Mouse (Mus musculus) ES-Bruce4 (cell line): ENCODE measurements around the gene Cuta. TPM values are rescaled to one million over a fixed set of nuclear protein-coding genes. Genes with fewer than 3 reads are reported as not detected.

ENCODE experiments used
- H3K27ac ChIP-seq: 2 replicates; pipeline ENCODE4 v1.5.1; 2012; ENCODE audit warnings: low read length, inconsistent platforms; ENCODE audit not compliant: insufficient read depth
- H3K27me3 ChIP-seq: 2 replicates; pipeline ENCODE4 v1.6.1; 2012; ENCODE audit warnings: mild to moderate bottlenecking, low read length, inconsistent platforms; ENCODE audit not compliant: control insufficient read depth, poor library complexity, insufficient read depth, severe bottlenecking
- H3K36me3 ChIP-seq: 2 replicates; pipeline ENCODE4 v1.6.1; 2012; ENCODE audit warnings: inconsistent platforms, mild to moderate bottlenecking, low read length, moderate library complexity; ENCODE audit not compliant: control insufficient read depth, poor library complexity, insufficient read depth, severe bottlenecking
- H3K4me1 ChIP-seq: one replicate; pipeline ENCODE4 v1.8.1; 2011; ENCODE audit warnings: low read length; ENCODE audit not compliant: control insufficient read depth, insufficient read depth
- H3K4me3 ChIP-seq: 2 replicates; pipeline ENCODE4 v1.5.1; 2011; ENCODE audit warnings: low read depth, mild to moderate bottlenecking, low read length
- H3K9ac ChIP-seq: 2 replicates; pipeline ENCODE4 v1.6.1; 2012; ENCODE audit warnings: low read depth, mild to moderate bottlenecking, inconsistent platforms; ENCODE audit not compliant: poor library complexity, severe bottlenecking
- H3K9me3 ChIP-seq: replicated peaks from 2 replicates; pipeline ENCODE4 v1.6.1; 2012; ENCODE audit warnings: mild to moderate bottlenecking, low read length, inconsistent platforms; ENCODE audit not compliant: control insufficient read depth, poor library complexity, insufficient read depth, severe bottlenecking
- CTCF ChIP-seq: IDR thresholded peaks from one replicate; pipeline ENCODE4 v1.8.1; 2011; ENCODE audit warnings: low read depth, low read length
- EP300 ChIP-seq: IDR thresholded peaks from 2 replicates; pipeline ENCODE4 v1.6.1; 2011; ENCODE audit warnings: low read depth, low read length; ENCODE audit not compliant: insufficient read depth
- POLR2A ChIP-seq: IDR thresholded peaks from one replicate; pipeline ENCODE4 v1.8.1; 2011; ENCODE audit warnings: low read length; ENCODE audit not compliant: insufficient read depth
- polyA plus RNA-seq: library from polyadenylated mRNA; stranded (reverse); fragments of >200 nt; gene quantifications from 2 replicates; pipeline ENCODE4 v1.2.4, GENCODE M21; 2011; ENCODE audit warnings: low read depth; ENCODE audit not compliant: missing spikeins, insufficient read depth, insufficient read length

The Cuta gene
- polyA plus RNA-seq, 1 experiment = 58.9 TPM

DNA sequence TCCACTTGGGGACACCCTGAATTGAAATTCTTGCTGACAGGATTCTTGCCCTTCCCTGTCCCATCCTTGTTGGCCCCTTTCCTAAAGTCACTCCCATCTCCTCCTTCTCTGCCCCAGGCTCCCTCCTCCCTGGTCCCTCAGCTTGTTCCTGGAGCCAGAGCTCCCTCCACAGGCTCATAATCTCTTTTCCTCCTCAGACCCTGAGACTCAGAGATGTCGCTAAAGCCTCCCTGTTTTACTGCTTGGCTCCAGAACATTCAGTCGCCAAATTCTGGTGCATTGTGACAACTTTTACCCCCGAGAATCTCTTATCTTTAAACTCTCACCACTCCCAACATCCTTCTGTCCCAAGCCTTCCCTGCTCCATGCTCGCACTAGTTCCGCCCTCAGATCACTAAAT is 35.0 kb downstream of the Cuta start:
- no peaks in the 10 kb centered on the region; the same call in 1 of the 2 replicates for H3K36me3 ChIP-seq
- no peaks in the 10 kb centered on the region for H3K4me1 ChIP-seq
- no peaks in the 10 kb centered on the region for H3K27me3 ChIP-seq
- H3K9ac ChIP-seq = no peak overlapping the region
- TF ChIP-seq POLR2A (no peak), CTCF (no peak), EP300 (no peak)
- peaks cover 23% of the 10 kb centered on the region for H3K9me3 ChIP-seq
- H3K27ac ChIP-seq = no peak overlapping the region
- H3K4me3 ChIP-seq = no peak overlapping the region

DNA sequence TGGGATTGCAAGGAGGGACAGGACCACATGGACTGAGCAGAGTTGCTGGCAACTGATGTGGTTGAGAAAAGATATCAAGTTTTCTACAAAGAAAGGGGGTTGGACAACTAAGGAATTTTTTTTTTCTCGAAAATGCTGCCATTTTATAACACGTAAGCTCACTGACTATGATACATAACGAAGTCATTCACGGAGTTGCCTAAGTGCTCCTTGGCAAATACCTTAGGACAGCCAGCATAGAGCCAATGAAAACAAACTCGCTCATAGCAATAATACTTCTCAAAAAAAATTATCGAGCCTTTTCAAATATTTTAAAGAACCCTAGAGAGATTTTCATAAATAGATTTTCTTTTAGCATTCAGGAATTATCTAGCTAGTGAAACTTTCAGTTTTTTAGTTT is 38.5 kb downstream of the Cuta start:
- Histone ChIP-seq H3K36me3 (no peaks in the 10 kb centered on the region; the same call in 1 of the 2 replicates), H3K4me3 (no peak overlapping the region), H3K9ac (no peak overlapping the region), H3K4me1 (no peaks in the 10 kb centered on the region), H3K27ac (no peak overlapping the region), H3K27me3 (no peaks in the 10 kb centered on the region), H3K9me3 (peaks cover 7% of the 10 kb centered on the region)
- TF ChIP-seq CTCF = no peak
- no peak for TF ChIP-seq POLR2A
- no peak for TF ChIP-seq EP300

GRCm38 (mm10) chr17:26895578-26895977 is 43.8 kb downstream of the Cuta start:
- no peak overlapping the region for H3K4me3 ChIP-seq
- H3K9ac ChIP-seq = no peak overlapping the region
- no peaks in the 10 kb centered on the region for H3K36me3 ChIP-seq
- H3K27me3 ChIP-seq = no peaks in the 10 kb centered on the region
- no peak overlapping the region for H3K27ac ChIP-seq
- TF ChIP-seq CTCF = peak; percentile 92
- TF ChIP-seq POLR2A = no peak
- no peaks in the 10 kb centered on the region for H3K4me1 ChIP-seq
- no peaks in the 10 kb centered on the region for H3K9me3 ChIP-seq

DNA sequence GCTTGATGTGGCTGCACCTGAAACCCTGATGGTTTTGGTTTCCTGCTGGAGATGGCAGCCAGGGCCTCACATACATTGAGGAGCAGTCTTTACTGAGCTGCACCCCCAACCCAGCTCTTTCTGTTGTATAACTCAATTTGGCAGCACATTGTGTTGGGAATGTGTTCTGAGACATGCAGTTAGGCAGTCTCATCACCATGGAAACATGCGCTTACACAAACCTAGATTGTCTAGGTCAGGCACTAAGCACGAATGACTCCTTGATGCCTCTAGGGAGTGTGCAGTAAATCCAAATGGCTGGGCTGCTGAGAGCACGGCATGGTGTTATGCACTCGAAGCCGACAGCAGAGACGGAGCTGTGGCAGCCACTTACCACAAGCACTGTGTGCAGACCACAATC is 45.0 kb downstream of the Cuta start:
- H3K36me3 ChIP-seq = no peaks in the 10 kb centered on the region
- H3K9me3 ChIP-seq = no peaks in the 10 kb centered on the region
- no peaks in the 10 kb centered on the region for H3K4me1 ChIP-seq
- no peak overlapping the region for H3K4me3 ChIP-seq
- H3K27ac ChIP-seq = no peak overlapping the region
- no peaks in the 10 kb centered on the region for H3K27me3 ChIP-seq
- no peak for TF ChIP-seq EP300
- no peak for TF ChIP-seq POLR2A
- TF ChIP-seq CTCF = no peak
- H3K9ac ChIP-seq = no peak overlapping the region

DNA sequence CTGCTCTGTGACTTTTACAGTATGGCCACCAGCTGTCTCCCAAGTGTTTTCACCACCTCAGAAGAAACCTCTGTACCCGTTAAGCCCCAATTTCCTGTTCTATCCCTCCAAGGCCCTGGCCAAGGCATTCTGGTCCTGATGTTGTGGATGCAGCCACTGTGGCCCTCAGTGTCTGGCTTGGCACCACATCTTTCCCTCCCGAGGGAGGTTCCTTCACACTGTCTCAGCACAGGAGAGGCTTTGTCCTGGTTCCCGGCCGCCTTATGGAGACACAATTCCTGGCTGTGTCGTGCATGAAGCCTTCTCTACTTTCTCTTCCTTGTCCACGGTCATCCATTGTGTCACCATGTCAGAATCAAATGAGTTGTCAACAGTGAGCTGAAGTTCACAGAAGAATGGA is 45.9 kb downstream of the Cuta start:
- Histone ChIP-seq H3K27ac (no peak overlapping the region), H3K9ac (no peak overlapping the region), H3K4me3 (no peak overlapping the region), H3K9me3 (no peaks in the 10 kb centered on the region), H3K27me3 (no peaks in the 10 kb centered on the region), H3K4me1 (no peaks in the 10 kb centered on the region), H3K36me3 (no peaks in the 10 kb centered on the region)
- TF ChIP-seq CTCF (no peak), EP300 (no peak), POLR2A (no peak)

- H3K4me3 ChIP-seq = no peak overlapping the region
- H3K27ac ChIP-seq = no peak overlapping the region
- no peaks in the 10 kb centered on the region for H3K9me3 ChIP-seq
- no peaks in the 10 kb centered on the region for H3K36me3 ChIP-seq
- no peaks in the 10 kb centered on the region for H3K4me1 ChIP-seq
- TF ChIP-seq POLR2A = no peak
- TF ChIP-seq CTCF = no peak
- TF ChIP-seq EP300 = no peak
- H3K27me3 ChIP-seq = no peaks in the 10 kb centered on the region
- H3K9ac ChIP-seq = no peak overlapping the region
These were observed 46.6 kb downstream of the Cuta start for GRCm38 (mm10) chr17:26892635-26893375.
